Mouse (Mus musculus): ENCODE measurements around the gene She.

GRCm38 (mm10) chr3:89848083-89848482 is 16.9 kb downstream of the She start:
- TF ChIP-seq POLR2A (IDR thresholded peaks at IDR 0.05; ENCODE audit: insufficient read depth, low read length), result no peak
- no peak for TF ChIP-seq CTCF (IDR thresholded peaks at IDR 0.05; ENCODE audit: low read depth, low read length)
